Comparison of ENCODE assay signal across 8 mouse cellular contexts in the genomic region with DNA sequence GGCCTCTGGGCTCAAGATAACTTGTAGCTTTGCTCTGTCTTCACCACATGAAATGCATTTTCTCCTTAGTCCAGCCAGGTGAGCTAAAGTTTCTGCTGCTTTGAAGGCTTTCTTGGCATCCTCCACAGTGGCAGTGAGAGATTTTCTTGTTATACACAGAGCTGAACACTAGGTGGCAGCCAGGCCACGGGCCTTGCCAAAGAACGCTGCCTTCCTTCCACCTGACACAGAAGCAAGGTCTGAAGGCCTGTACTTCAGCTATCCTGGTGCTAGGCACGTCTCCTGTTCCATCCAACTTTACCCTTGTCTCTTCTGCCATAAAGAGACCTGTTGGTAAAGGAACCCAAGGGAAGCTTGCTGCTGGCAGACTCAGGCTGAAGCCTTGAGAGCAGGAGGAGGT. TPM values are rescaled to one million over a fixed set of nuclear protein-coding genes. Genes with fewer than 3 reads are reported as not detected.
DNase-seq lines count a peak whose midpoint lies in the region; ATAC-seq and TF ChIP-seq lines count a peak whose summit lies in the region.

No protein-coding gene starts in this region.

- no peak overlapping the region for H3K9ac ChIP-seq in forebrain, embryonic 15.5 days (replicated peaks)
- no peak overlapping the region for H3K9ac ChIP-seq in neural tube, embryonic 13.5 days

- H3K27ac ChIP-seq in spleen, adult 2 months (ENCODE audit: insufficient read depth, low read length), result no peak overlapping the region
- no peak overlapping the region for H3K27ac ChIP-seq in forebrain, embryonic 15.5 days (replicated peaks)
- H3K27ac ChIP-seq in limb, embryonic 10.5 days, result no peak overlapping the region
- no peak overlapping the region for H3K27ac ChIP-seq in neural tube, embryonic 13.5 days (replicated peaks)

- TF ChIP-seq POLR2A in spleen, adult 2 months (IDR thresholded peaks at IDR 0.05; ENCODE audit: low read depth, low read length), result no peak

- DNase-seq in spleen, adult 2 months (ENCODE audit: low read depth in 1 of 2, low spot score in 2 of 2), result no peak
- DNase-seq in spleen, adult 12 weeks (ENCODE audit: low spot score), result no peak
- peak; percentile 8 for DNase-seq in cerebellum, adult 11-12 months
- peak; percentile 60 for DNase-seq in kidney, adult 18-20 months
- peak; percentile 49 for DNase-seq in limb, embryonic 10.5 days (ENCODE audit: low spot score)
- peak; percentile 50 for DNase-seq in yolk sac, embryonic 10.5 days (ENCODE audit: low spot score)

- 8% methylated on average over 3 of the region's 3 CpGs for WGBS in spleen, adult 2 months
- WGBS in forebrain, embryonic 15.5 days, result 4% methylated on average over 3 of the region's 3 CpGs
- WGBS in limb, embryonic 10.5 days, result 14% methylated on average over 3 of the region's 3 CpGs
- 17% methylated on average over 3 of the region's 3 CpGs for WGBS in neural tube, embryonic 13.5 days

- no peak overlapping the region for H3K4me3 ChIP-seq in spleen, adult 2 months (ENCODE audit: extremely low read depth, insufficient read depth, insufficient read length)
- no peak overlapping the region for H3K4me3 ChIP-seq in forebrain, embryonic 15.5 days
- H3K4me3 ChIP-seq in limb, embryonic 10.5 days, result no peak overlapping the region
- H3K4me3 ChIP-seq in neural tube, embryonic 13.5 days, result no peak overlapping the region

- TF ChIP-seq CTCF in spleen, adult 2 months (IDR thresholded peaks at IDR 0.05; ENCODE audit: extremely low read depth, insufficient read depth, insufficient read length, insufficient replicate concordance), result peak; percentile 23; the same call in 1 of the 2 replicates

- peak; percentile 81 for ATAC-seq in forebrain, embryonic 15.5 days (replicated peaks)
- 0 out of 2 replicates have a peak, but pooled peaks have one; percentile 50 for ATAC-seq in neural tube, embryonic 13.5 days (ENCODE audit: low read depth)

- no peaks in the 10 kb centered on the region for H3K36me3 ChIP-seq in spleen, adult 2 months (ENCODE audit: control insufficient read depth, insufficient read depth, low read length)
- no peaks in the 10 kb centered on the region for H3K36me3 ChIP-seq in forebrain, embryonic 15.5 days
- H3K36me3 ChIP-seq in limb, embryonic 10.5 days, result no peaks in the 10 kb centered on the region
- H3K36me3 ChIP-seq in neural tube, embryonic 13.5 days, result no peaks in the 10 kb centered on the region

- no peaks in the 10 kb centered on the region for H3K9me3 ChIP-seq in forebrain, embryonic 15.5 days
- H3K9me3 ChIP-seq in limb, embryonic 10.5 days (replicated peaks), result no peaks in the 10 kb centered on the region
- no peaks in the 10 kb centered on the region for H3K9me3 ChIP-seq in neural tube, embryonic 13.5 days

- no peak overlapping the region for H3K4me2 ChIP-seq in forebrain, embryonic 15.5 days (replicated peaks)
- H3K4me2 ChIP-seq in neural tube, embryonic 13.5 days, result no peak overlapping the region

- no peaks in the 10 kb centered on the region for H3K4me1 ChIP-seq in spleen, adult 2 months (ENCODE audit: control insufficient read depth, insufficient read depth, insufficient read length)
- no peaks in the 10 kb centered on the region for H3K4me1 ChIP-seq in forebrain, embryonic 15.5 days
- no peaks in the 10 kb centered on the region for H3K4me1 ChIP-seq in limb, embryonic 10.5 days
- H3K4me1 ChIP-seq in neural tube, embryonic 13.5 days (replicated peaks), result no peaks in the 10 kb centered on the region

- H3K27me3 ChIP-seq in spleen, adult 2 months (ENCODE audit: control insufficient read depth, insufficient read depth, low read length), result no peaks in the 10 kb centered on the region
- no peaks in the 10 kb centered on the region for H3K27me3 ChIP-seq in forebrain, embryonic 15.5 days
- no peaks in the 10 kb centered on the region for H3K27me3 ChIP-seq in limb, embryonic 10.5 days (ENCODE audit: low read depth, poor library complexity, severe bottlenecking)
- no peaks in the 10 kb centered on the region for H3K27me3 ChIP-seq in neural tube, embryonic 13.5 days

RNA-seq across cellular contexts. Expression of gene Crnn, which starts 14.1 kb away (rescaled TPM):
- not detected in 2 replicates for polyA plus RNA-seq in spleen, adult 2 months (2012; rRNA removed)
- polyA plus RNA-seq in forebrain, embryonic 15.5 days (2015; fragmentation: Nextera tagmentation; extraction: Ambion mirVana), result not detected in 2 replicates
- polyA plus RNA-seq in limb, embryonic 10.5 days (2016; fragmentation: Nextera tagmentation; extraction: Ambion mirVana), result not detected in 2 replicates
- not detected in 2 replicates for polyA plus RNA-seq in neural tube, embryonic 13.5 days (2015; fragmentation: Nextera tagmentation; extraction: Ambion mirVana)

Comparison
In these comparisons a context has a peak if more than half of its experiments do, and no peak if none do; other contexts are left out.
1. DNase-seq: peak in cerebellum, adult 11-12 months (single experiment), kidney, adult 18-20 months (single experiment), limb, embryonic 10.5 days (single experiment) and yolk sac, embryonic 10.5 days (single experiment); none in spleen, adult 2 months (0 of 2) and spleen, adult 12 weeks (single experiment).